Mouse (Mus musculus) heart, embryonic 15.5 days (tissue): ENCODE data around the gene Pidd1. TPM values are rescaled to one million over a fixed set of nuclear protein-coding genes. Genes with fewer than 3 reads are reported as not detected.
A peak's percentile ranks its signal among the peaks of the same experiment; 100 is the strongest.
"Not testable (repeated sequence)": the region's sequence is repeated elsewhere in the genome, so short reads cannot be mapped to it uniquely, and the experiment has no call there.

Experiments used
- ATAC-seq: fragments of 200-750 bp; cut with Nextera tagmentation; replicated peaks from 2 replicates; pipeline ENCODE4 v1.8.0; 2017; ENCODE audit warnings: low read depth, moderate TSS enrichment; ENCODE audit not compliant: insufficient number of reproducible peaks, insufficient read depth, low FRiP score
- H3K27ac ChIP-seq: fragments of 300-500 bp; sonication (generic); 2 replicates; pipeline ENCODE4 v1.5.1; 2015; ENCODE audit warnings: mild to moderate bottlenecking, inconsistent platforms
- H3K27me3 ChIP-seq: fragments of 300-500 bp; sonication (generic); 2 replicates; pipeline ENCODE4 v1.6.1; 2015; ENCODE audit warnings: inconsistent platforms
- H3K36me3 ChIP-seq: fragments of 300-500 bp; sonication (generic); 2 replicates; pipeline ENCODE4 v1.6.1; 2015; ENCODE audit warnings: mild to moderate bottlenecking, inconsistent platforms
- H3K4me1 ChIP-seq: fragments of 300-500 bp; sonication (generic); replicated peaks from 2 replicates; pipeline ENCODE4 v1.6.1; 2015; ENCODE audit warnings: inconsistent platforms
- H3K4me2 ChIP-seq: fragments of 300-500 bp; sonication (generic); 2 replicates; pipeline ENCODE4 v1.6.1; 2015; ENCODE audit warnings: inconsistent platforms, mild to moderate bottlenecking, moderate library complexity
- H3K4me3 ChIP-seq: fragments of 300-500 bp; sonication (generic); 2 replicates; pipeline ENCODE4 v1.5.1; 2015; ENCODE audit warnings: mild to moderate bottlenecking, inconsistent platforms
- H3K9ac ChIP-seq: fragments of 300-500 bp; sonication (generic); 2 replicates; pipeline ENCODE4 v1.6.1; 2015; ENCODE audit warnings: mild to moderate bottlenecking, inconsistent platforms
- H3K9me3 ChIP-seq: fragments of 300-500 bp; sonication (generic); replicated peaks from 2 replicates; pipeline ENCODE4 v1.6.1; 2016; ENCODE audit warnings: inconsistent platforms
- WGBS: fragments of 180-500 bp; shearing (Covaris S2); methylation state at CpG from one replicate; pipeline ENCODE4 v1.1.7; 2015; ENCODE audit warnings: mixed read lengths; 5-methylcytosine and 5-hydroxymethylcytosine counted together
- polyA plus RNA-seq: library from polyadenylated mRNA; unstranded; fragments of >200 nt; fragmentation: Nextera tagmentation; extraction: Ambion mirVana; gene quantifications from 2 replicates; pipeline ENCODE4 v1.2.1, GENCODE M21; 2015

Pidd1 gene
- polyA plus RNA-seq, 1 experiment from 2014 or later: 6.7 TPM

- 59% methylated on average over 7 of the region's 7 CpGs for WGBS
- no peaks in the 10 kb centered on the region for H3K9me3 ChIP-seq
- ATAC-seq: no peak
Observed at GRCm38 (mm10) chr7:141418970-141419369, 24.9 kb downstream of the Pidd1 start.

DNA sequence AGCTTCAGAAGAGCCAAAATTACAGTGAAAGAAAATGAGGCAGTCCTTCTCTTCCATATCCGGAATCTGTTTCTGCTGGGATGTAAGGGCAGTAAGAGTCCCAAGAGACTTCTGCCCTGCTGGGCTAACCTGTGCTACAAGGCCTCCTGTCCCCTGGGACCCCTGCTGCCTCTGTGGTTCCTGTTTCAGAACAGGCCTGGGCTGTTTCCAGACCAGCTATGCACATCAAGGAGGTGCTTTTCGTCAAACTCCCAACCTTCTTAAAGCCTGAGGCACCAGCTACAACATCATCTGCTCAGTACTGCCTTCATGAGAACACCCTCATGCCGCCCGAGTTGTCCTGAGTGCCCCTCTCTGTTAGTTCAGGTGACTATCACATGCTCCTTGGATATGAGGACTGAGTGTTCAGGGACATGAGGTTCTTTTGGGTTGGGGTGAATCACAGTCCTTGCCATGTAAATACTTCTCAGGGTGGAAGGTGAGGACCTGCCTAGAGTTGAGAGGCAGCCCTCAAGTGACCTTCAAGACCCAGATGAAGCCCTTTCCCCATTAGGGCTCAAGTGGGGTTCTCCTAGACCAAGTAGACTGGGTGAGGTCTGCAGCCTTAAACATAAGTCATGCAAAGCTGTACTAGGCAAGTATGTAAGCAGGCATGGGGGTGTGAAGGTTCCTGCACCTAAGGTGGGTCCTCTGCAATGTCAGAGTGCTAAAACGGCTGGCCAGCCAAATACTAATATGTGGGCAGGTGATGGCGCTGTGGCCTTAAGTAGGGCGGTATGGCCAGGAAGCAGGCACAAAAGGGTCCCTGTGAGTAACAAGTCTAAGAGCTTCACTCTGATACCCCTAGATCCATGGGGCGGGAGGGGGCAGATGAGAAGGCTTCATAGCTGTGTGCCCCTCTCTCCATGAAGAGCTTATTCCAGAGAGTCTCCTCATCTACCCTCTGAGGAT lies 25.8 kb downstream of the Pidd1 start:
- Histone ChIP-seq H3K9ac (no peak overlapping the region), H3K4me2 (no peak overlapping the region), H3K4me1 (peaks cover 8% of the 10 kb centered on the region), H3K27me3 (no peaks in the 10 kb centered on the region), H3K4me3 (no peak overlapping the region), H3K27ac (no peak overlapping the region), H3K36me3 (no peaks in the 10 kb centered on the region), H3K9me3 (no peaks in the 10 kb centered on the region)
- WGBS: 64% methylated on average over 8 of the region's 8 CpGs
- ATAC-seq: no peak

More at GRCm38 (mm10) chr7:141418970-141419369, 24.9 kb downstream of the Pidd1 start:
- H3K9ac ChIP-seq: no peak overlapping the region
- H3K4me1 ChIP-seq: peaks cover 4% of the 10 kb centered on the region
- H3K27me3 ChIP-seq: no peaks in the 10 kb centered on the region
- H3K4me2 ChIP-seq: no peak overlapping the region
- H3K4me3 ChIP-seq: no peak overlapping the region
- no peak overlapping the region for H3K27ac ChIP-seq
- no peaks in the 10 kb centered on the region for H3K36me3 ChIP-seq

- Histone ChIP-seq H3K4me3 (no peak overlapping the region), H3K27me3 (no peaks in the 10 kb centered on the region), H3K9me3 (no peaks in the 10 kb centered on the region), H3K27ac (no peak overlapping the region), H3K36me3 (no peaks in the 10 kb centered on the region), H3K9ac (no peak overlapping the region), H3K4me1 (peaks cover 11% of the 10 kb centered on the region), H3K4me2 (no peak overlapping the region)
- WGBS: 78% methylated on average over 6 of the region's 6 CpGs
- ATAC-seq: no peak
Observed at GRCm38 (mm10) chr7:141416144-141416841, 27.5 kb downstream of the Pidd1 start.

DNA sequence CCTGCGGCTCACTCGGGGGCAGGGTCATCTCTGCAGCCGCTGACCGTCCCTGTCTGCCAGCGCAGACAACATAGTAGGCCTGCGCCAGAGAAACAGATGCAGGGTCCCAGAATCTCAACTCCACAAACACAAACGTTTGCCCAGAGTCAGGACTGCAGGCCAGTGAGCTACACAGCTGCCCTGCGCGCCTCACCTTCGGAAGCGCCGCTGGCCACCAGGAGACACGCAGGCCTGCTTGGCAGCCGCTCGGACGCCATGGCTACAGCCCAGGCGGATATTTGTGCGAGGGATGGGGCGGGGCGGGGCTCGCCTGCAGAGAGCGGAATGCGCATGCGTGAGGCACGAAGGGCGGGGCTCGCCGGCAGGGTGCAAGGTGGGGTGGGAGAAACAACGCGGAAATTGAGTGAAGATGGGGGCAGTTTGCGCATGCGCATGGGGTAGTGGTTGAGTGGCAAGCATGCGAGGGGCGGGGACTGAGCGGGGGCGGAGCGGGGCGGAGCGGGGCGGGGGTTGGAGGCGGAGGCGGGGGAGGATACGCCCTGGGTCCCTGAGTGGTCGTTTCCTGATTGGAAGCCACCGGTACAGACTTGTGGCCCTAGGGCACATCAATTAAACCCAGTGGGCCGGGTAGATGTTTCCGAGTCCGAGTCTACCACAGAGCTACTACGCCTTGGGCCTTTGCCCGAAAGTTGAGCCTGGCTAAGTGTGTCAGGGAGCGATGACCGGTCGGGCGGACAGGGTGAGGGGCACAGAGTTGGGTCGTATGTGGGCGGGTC lies 29.8 kb downstream of the Pidd1 start, which contains the start of gene Gatd1:
Gatd1 (minus strand) TSS at position 328 of the 776 bp plus-strand sequence.
- peak; percentile 93 for ATAC-seq
- Histone ChIP-seq H3K4me3 (peak within 1 kb of the TSS; percentile 87), H3K36me3 (no peaks in the 10 kb centered on the region), H3K27me3 (no peaks in the 10 kb centered on the region), H3K9ac (peak within 1 kb of the TSS; percentile 84), H3K4me1 (peaks cover 13% of the 10 kb centered on the region), H3K27ac (peak within 1 kb of the TSS; percentile 87), H3K9me3 (no peaks in the 10 kb centered on the region), H3K4me2 (peak within 1 kb of the TSS; percentile 77)
- under 1% methylated on average over 50 of the region's 56 CpGs for WGBS

GRCm38 (mm10) chr7:141413331-141413730 lies 30.5 kb downstream of the Pidd1 start:
- WGBS: 3% methylated on average over 16 of the region's 16 CpGs
- ATAC-seq: 0 out of 2 replicates have a peak, but pooled peaks have one; percentile 1
- peak overlapping the region; percentile 87 for H3K4me3 ChIP-seq
- H3K36me3 ChIP-seq: no peaks in the 10 kb centered on the region
- peak overlapping the region; percentile 87 for H3K27ac ChIP-seq
- H3K4me2 ChIP-seq: peak overlapping the region; percentile 77
- peaks cover 14% of the 10 kb centered on the region for H3K4me1 ChIP-seq
- H3K9me3 ChIP-seq: no peaks in the 10 kb centered on the region
- H3K27me3 ChIP-seq: no peaks in the 10 kb centered on the region
- peak overlapping the region; percentile 84 for H3K9ac ChIP-seq

DNA sequence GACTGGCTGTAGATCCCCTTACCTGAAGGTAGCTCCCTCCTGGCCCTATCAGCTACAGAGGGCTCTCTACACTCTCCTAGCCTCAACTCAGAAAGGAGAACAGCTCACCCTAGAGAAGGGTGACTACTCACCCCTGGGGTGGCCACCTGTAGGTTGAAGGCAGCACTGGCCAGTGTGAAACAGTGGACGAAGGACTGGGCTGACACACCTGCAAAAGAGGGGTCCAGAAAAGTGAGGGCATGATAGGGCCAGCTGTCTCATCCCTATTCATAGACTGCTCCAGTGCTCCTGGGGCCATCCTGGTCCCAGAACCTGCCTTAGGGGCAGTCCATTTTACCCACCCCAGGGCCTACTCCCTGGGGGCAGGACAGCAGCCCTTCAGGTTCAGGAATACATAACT lies 32.2 kb downstream of the Pidd1 start:
- WGBS: 75% methylated on average over 1 of the region's 1 CpGs
- ATAC-seq: no peak
- peaks cover 8% of the 10 kb centered on the region; the same call in 1 of the 2 replicates for H3K36me3 ChIP-seq
- H3K9me3 ChIP-seq: no peaks in the 10 kb centered on the region
- no peak overlapping the region for H3K4me2 ChIP-seq
- peaks cover 14% of the 10 kb centered on the region for H3K4me1 ChIP-seq
- H3K27ac ChIP-seq: no peak overlapping the region
- H3K4me3 ChIP-seq: no peak overlapping the region
- H3K27me3 ChIP-seq: no peaks in the 10 kb centered on the region
- no peak overlapping the region for H3K9ac ChIP-seq

DNA sequence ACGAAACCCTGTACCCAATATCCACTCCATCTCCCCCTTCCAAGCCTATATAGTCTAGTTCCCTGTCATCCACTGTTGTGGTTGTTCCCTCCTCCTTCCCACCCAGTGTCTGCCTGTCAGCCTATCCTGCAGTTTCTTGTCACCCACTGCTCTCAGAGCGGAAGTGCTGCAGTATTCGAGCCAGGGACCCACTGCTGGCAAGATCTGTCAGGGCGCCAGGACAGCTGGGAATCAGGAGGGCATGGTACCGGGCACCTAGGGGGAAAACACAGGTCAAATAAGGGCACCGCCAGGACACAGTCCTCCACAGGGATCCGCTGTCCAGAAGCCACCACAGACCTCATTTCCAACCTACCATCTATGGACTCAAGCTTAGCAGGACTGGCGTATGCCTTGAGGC lies 33.2 kb downstream of the Pidd1 start:
- Histone ChIP-seq H3K4me1 (peaks cover 14% of the 10 kb centered on the region), H3K9ac (no peak overlapping the region), H3K36me3 (peaks cover 8% of the 10 kb centered on the region; the same call in 1 of the 2 replicates), H3K27ac (no peak overlapping the region), H3K9me3 (no peaks in the 10 kb centered on the region), H3K27me3 (no peaks in the 10 kb centered on the region), H3K4me3 (no peak overlapping the region), H3K4me2 (no peak overlapping the region)
- ATAC-seq: no peak
- WGBS: 88% methylated on average over 8 of the region's 8 CpGs

- Histone ChIP-seq H3K9ac (no peak overlapping the region), H3K4me2 (no peak overlapping the region), H3K9me3 (no peaks in the 10 kb centered on the region), H3K36me3 (peaks cover 8% of the 10 kb centered on the region; the same call in 1 of the 2 replicates), H3K27me3 (no peaks in the 10 kb centered on the region), H3K27ac (no peak overlapping the region), H3K4me1 (peaks cover 10% of the 10 kb centered on the region), H3K4me3 (no peak overlapping the region)
- 14% methylated on average over 11 of the region's 11 CpGs for WGBS
- peak; percentile 79 for ATAC-seq
Observed at GRCm38 (mm10) chr7:141408833-141409232, 35.0 kb downstream of the Pidd1 start.

DNA sequence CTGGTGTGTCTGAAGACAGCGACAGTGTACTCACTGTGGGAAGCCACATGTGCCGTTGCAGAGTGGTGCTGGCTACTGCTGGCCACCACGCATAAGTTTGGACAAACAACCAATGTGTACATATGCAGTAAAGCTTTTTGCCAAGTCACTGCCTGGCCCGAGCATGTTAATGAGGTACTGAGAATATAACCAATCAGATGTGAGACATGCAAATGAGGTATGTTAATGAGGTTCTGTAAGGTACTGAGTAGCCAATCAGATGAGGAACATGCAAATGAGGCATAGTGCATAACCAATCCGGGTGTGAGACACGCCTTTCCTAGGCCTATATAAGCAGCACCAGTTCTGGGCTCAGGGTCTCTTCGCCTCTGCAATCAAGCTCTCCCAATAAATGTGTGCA lies 36.2 kb downstream of the Pidd1 start:
- H3K9ac ChIP-seq, H3K27me3 ChIP-seq, H3K4me1 ChIP-seq, ATAC-seq, H3K9me3 ChIP-seq, H3K4me3 ChIP-seq, H3K4me2 ChIP-seq, H3K27ac ChIP-seq: not testable (repeated sequence)
- WGBS: 94% methylated on average over 7 of the region's 7 CpGs
- peaks cover 11% of the 10 kb centered on the region for H3K36me3 ChIP-seq

DNA sequence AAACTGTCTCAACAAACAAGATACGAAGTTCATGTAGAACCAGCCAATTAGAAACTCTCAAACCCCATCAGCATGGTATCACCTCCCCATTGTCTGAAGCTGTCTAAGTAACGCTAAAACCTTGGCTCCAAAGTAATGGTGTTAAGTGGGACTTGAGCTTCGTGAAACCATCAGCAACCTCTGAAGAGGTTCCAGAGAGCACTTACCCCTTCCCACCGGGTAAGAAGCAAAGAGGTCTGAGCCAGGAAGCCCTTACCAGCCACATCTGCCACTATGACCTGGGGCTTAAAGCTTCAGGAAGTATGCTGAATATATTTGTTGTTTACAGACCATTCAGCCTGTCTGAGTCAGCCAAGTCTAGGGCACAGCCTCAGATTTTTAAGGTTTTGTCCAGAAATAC lies 38.4 kb downstream of the Pidd1 start:
- H3K4me3 ChIP-seq: no peak overlapping the region
- H3K36me3 ChIP-seq: peaks cover 30% of the 10 kb centered on the region
- ATAC-seq: no peak
- H3K9ac ChIP-seq: no peak overlapping the region
- WGBS: 72% methylated on average over 4 of the region's 4 CpGs
- no peaks in the 10 kb centered on the region for H3K9me3 ChIP-seq
- no peaks in the 10 kb centered on the region for H3K27me3 ChIP-seq
- H3K4me1 ChIP-seq: peaks cover 3% of the 10 kb centered on the region
- H3K27ac ChIP-seq: no peak overlapping the region
- H3K4me2 ChIP-seq: no peak overlapping the region

DNA sequence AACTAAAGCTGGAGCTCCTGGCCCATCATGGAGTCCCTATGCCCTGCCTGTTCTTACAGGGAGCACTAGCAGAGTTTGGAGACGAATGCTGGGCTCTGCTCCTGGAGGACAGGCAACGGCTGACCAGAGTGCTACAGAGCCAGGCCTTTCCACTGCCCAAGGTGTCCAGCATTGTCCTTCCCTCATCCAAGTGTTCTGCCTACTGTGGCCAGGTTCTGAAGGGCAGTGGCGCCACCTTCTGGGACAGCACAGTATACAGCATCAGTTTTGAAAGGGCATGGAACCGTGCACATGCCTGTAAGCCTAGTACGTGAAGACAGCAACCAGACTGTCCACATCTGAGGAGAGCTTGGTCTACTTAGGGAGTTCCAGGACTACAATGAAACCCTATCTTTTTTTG lies 40.5 kb downstream of the Pidd1 start:
- Histone ChIP-seq H3K4me1 (no peaks in the 10 kb centered on the region), H3K9ac (no peak overlapping the region), H3K9me3 (no peaks in the 10 kb centered on the region), H3K27ac (no peak overlapping the region), H3K4me3 (no peak overlapping the region), H3K36me3 (peaks cover 49% of the 10 kb centered on the region), H3K4me2 (no peak overlapping the region), H3K27me3 (no peaks in the 10 kb centered on the region)
- 0 out of 2 replicates have a peak, but pooled peaks have one; percentile 51 for ATAC-seq
- 46% methylated on average over 5 of the region's 5 CpGs for WGBS
